Mouse (Mus musculus): ENCODE results near the gene Gm11273.
"Not testable (repeated sequence)": the region's sequence is repeated elsewhere in the genome, so short reads cannot be mapped to it uniquely, and the experiment has no call there.

Gm11273 gene

DNA sequence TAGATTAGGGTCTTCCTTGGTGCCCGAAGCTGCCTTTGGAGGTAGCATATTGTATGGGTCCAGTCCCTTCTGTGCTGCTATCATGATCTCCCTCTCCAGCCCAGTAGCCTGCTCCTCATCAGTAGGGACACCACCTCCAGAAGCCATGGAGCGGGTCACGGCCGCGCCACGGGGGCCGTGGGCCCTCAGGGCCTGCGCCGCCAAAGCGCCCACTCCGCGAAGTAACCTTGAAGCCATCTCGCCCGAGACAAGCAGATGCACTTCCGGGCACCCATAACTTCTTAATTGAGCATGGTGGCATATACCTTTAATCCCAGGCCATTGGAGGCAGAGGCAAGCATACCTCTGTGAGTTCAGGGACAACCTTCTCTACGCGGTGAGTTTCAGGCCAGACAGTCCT lies at the start of gene Gm11273:
Gene Gm11273, minus strand, starts transcription at position 237 of the 400 bp plus-strand sequence.
- DNase-seq, result not testable (repeated sequence)

DNA sequence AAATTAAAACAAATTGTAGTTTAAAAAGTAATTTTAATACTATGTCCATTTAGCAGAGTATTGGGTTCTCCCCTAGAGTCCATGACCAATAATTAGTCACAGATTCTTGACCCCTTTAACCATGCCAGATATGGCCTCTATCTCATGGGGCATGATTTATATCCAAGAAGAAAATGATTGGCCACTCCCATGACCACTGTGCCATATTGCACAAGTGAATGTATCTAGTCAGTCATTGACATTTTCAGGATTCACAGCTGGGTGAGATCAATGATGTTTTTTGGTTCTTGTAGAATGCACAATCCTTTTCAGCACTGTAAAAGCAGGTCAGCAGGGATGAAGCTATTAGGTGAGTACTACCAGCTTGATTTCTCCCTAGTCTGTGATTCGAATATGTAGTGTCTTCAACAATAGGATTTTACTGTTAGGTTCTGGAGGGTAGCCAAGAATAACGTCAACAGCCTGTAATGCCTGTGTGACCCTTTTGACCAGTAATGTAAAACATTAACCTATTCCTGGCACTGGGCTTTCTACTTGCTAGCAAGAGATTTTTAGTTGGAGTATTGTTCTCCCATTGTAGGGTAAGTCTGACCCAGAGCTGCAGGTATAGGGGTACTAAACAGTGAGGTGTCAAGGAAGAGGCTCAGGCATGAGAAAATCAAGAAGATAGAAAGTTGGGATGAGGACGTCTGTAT lies 49.3 kb upstream of the Gm11273 start:
- DNase-seq, result no peak

DNA sequence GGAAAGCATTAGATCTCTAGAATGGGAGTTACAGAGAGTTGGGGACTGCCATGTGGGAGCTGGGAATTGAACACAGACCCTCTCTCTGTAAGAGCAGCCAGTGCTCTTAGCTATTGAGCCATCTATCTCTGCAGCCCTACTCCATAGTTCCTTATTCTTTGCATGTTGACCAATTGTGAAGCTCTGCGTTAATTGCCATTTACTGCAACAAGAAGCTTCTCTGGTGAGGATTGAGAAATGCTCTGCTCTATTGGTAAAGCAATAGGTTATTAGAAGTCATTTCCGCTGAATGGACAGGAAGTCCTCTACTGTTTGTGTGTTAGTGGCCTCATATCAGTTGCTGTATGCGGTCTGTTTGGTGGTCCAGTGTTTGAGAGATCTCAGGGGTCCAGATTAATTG lies 48.3 kb upstream of the Gm11273 start:
- DNase-seq, result no peak

DNA sequence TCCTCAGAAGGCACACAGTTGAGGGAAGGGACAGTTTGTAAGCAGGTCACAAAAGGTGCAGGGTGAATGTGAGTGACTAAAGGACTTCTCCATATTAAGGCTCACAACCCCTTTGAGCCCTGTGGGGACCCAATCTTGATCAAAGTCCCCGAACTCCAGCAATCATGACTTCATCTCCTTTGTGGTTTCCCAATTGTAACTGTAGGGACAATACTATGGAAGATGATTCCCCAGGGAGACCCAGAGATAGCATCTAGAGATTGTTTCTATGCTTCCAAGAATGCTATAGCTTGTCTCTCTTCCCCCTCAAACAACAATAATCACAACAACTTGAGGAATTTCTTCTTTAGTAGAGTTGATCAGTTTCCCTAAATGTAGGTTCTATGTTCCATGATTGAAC lies 41.5 kb upstream of the Gm11273 start, which contains the start of gene Olfr1366:
Gene Olfr1366, minus strand, starts transcription at position 101 of the 400 bp plus-strand sequence.
- DNase-seq, result no peak

DNA sequence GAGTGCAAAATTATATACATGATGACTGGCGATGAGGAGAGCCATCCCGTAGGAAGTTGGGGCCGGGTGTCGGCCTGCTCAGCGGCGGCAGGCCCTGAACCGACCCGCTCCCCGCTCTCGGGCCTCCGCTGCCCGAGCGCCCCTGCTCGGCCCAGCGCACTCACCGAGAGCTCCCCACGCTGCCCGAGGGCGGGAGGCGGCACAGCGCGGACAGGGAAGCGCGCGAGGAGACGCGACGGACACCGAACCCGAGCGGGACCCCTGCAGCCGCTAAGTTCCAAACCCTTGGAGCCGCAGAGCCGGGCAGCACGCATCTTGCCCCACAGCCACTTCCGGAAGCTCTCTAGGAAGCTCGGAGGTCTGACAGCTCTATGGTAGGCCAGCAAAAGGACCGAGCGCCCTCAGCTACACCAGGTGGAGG lies 29.6 kb upstream of the Gm11273 start, which contains the start of gene Zkscan8:
Gene Zkscan8, minus strand, starts transcription at position 340 of the 421 bp plus-strand sequence.
- DNase-seq, result peak; percentile 99

DNA sequence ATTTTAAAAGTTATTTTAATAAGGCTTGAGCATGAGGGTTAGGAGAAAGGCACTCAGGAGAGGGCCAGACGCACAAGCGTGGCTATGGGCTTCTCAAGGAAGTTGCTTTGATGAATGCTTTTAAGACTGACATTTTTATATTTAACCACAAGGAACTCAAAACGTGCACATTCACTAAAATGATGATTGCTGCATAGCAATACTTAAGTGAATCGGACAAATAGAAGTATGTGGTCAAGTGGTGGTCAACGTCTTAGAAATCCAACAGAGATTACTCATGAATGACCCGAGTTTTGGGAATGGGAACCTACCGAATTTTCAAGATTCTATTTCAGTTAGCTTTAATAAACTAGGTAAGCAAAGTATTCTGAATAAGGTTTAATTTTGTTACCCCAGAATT lies 28.9 kb upstream of the Gm11273 start:
- no peak for DNase-seq

DNA sequence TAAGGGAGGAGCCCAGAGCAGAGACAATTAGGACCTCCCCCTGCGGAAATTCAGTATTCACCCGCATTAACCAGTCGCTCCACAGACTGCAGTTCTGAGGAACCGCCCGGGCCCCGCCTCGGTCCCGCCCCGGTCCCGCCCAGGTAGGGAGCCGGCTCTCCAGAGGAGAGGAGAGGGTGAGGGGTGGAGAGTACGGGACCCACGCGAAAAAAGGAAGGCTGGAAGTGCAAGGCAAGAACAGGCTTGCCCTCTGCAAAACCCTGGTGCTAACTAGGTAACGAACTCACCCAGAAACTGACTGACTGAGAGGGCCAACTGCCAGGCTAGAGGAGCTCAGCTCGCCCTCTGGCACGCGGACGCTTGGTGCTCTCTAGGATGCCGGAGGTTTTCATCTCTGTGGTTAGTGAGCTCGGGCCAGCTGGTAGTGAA lies 5.0 kb upstream of the Gm11273 start:
- DNase-seq, result peak; percentile 99

DNA sequence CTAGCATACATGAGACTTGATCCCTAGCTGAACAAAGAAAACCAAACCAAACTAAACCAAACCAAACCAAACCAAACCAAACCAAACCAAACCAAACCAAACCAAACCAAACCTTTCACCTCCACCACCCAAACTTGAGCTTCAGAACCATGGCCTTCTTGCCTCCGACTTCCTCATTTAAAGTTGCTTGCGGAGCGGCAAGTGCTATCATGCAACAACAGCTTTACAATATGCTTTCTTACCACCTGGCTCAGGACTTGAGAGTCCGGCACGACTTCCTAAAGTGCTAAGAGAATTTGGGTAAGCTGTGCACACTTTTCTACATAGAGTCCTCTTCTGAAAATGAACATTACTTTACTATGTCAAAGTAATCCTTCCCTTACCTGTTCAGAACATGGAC lies 1.1 kb upstream of the Gm11273 start:
- no peak for DNase-seq

DNA sequence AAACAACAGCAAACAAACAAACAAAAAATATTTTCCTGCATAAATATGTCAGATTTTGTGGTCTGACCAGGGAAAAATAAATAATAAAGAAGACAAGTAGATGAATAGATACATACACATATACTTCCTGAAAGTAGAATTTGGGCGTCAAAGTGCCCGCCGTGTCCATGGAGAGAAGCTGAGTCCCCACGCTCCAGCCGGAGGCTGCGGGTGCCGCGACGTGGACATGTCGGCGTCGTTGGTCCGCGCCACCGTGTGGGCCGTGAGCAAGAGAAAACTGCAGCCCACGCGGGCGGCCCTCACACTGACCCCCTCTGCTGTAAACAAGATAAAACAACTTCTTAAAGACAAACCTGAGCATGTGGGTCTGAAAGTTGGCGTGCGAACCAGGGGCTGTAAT lies 6.1 kb downstream of the Gm11273 start, which contains the start of gene AK157302:
Gene AK157302, plus strand, starts transcription at position 144 of the 400 bp plus-strand sequence.
- DNase-seq, result peak; percentile 89

DNA sequence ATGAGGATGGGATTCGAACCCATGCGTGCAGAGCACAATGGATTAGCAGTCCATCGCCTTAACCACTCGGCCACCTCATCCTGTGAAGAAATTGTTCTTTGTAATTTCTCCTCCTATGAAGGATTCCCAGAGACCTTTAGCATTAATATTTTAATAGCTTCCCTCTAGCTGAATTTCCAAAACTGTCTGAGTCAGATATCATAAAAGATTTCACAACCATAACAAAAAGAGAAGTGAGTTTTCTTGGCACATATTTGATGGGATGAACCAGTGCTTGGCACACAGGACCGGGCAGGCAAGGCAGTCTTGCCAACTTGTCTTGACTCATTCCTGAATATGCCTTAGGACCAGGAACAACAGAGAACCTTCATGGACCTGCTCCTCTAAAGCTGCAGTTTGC lies 8.4 kb downstream of the Gm11273 start:
- no peak for DNase-seq

DNA sequence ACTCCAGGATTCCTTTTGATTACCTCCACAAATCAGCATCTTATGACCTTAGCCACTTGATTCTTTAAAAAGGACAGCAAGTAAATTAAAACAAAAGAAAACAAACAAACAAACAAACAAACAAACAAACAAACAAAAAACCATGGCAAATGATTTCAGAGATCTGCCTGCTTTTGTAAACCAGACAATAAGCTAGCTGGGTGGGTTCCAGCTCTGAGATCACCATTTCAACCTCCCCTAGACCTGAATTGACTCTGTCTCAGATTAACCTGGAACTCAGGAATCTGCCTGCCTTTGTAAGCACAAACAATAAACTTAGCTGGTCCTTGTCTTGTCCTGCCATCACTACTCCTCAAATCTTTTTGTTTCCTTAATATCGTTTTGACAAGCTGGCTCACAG lies 14.3 kb downstream of the Gm11273 start:
- no peak for DNase-seq

DNA sequence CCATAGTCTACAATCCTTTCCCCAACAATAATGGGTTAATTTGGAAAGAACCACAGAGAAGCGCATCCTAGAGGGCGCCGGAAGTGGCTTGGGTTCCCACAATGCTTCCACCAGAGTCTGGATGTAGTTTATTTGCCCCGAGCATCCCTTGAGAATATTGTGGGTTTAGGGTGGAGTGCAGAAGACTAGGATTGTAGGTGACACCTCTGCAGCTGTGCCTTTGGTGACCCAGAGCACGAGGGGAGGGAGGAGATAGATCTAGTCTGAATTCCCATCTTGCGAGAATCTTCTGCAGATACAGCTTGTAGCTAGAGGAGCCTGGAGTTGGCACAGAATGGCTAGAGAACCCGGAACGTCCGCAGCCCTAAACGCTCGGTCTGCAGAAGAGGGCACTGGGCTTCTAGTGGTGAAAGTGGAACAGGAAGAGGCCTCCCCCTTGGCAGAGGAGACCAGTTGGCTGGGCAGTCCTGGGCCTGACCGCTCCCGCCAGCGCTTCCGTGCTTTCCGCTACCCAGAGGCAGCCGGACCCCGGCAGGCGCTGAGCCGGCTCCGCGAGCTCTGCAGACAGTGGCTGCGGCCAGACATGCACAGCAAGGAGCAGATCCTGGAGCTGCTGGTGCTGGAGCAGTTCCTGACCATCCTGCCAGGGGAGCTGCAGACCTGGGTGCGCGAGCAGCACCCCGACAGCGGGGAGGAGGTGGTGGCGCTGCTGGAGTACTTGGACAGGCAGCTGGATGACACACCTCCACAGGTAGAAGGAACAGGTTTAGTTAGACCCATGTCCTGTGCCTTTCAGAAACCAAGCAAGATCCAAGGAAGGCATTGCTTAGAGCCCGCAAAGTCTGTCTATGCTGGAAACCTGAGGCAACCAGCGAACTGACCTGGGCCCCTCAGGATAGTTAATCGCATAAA lies 22.2 kb downstream of the Gm11273 start, which contains the start of the genes Zkscan4 and Gm10065:
Gene Zkscan4, plus strand, starts transcription at position 149 of the 912 bp plus-strand sequence.
Gene Gm10065, minus strand, starts transcription at position 683 of the 912 bp plus-strand sequence.
- DNase-seq, result peak; percentile 96

DNA sequence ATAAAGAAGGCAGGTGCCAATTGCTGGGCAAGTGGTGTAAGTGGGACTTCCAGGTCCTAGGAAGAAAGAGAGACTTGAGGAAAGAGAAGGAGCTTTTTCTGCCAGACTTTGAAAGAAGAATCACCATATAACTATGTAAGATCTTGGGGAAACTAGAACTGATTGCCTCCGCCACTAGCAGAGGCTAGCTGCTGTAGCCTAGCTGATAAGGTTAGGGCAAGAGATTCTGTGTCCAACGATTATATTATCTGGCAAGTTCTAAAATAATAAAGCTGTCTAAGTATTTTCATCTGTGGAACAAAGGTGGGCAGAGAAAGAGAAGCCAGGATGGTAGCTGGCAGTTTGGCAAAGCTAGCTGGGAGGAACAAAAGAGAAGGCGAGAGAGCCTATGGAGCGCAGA lies 28.8 kb downstream of the Gm11273 start:
- DNase-seq, result peak; percentile 82

DNA sequence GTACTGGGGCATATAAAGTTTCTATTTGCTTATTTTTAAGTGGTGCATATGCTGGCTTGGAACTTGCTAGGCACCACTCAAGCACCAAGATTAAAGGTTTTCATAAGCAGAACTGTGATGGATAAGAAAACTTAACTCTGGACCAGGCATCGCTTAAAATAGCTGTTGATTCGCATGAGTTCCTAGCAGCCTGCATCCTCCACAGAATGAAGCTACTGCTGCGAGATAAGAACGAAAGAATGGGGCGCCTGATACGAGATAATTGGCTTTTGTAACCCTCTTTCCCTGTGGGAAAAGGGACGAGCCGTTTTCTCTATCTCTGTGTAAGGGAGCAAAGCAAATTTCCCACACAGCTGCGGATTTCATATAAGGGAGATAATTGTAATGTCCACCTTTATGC lies 32.1 kb downstream of the Gm11273 start:
- peak; percentile 52 for DNase-seq

DNA sequence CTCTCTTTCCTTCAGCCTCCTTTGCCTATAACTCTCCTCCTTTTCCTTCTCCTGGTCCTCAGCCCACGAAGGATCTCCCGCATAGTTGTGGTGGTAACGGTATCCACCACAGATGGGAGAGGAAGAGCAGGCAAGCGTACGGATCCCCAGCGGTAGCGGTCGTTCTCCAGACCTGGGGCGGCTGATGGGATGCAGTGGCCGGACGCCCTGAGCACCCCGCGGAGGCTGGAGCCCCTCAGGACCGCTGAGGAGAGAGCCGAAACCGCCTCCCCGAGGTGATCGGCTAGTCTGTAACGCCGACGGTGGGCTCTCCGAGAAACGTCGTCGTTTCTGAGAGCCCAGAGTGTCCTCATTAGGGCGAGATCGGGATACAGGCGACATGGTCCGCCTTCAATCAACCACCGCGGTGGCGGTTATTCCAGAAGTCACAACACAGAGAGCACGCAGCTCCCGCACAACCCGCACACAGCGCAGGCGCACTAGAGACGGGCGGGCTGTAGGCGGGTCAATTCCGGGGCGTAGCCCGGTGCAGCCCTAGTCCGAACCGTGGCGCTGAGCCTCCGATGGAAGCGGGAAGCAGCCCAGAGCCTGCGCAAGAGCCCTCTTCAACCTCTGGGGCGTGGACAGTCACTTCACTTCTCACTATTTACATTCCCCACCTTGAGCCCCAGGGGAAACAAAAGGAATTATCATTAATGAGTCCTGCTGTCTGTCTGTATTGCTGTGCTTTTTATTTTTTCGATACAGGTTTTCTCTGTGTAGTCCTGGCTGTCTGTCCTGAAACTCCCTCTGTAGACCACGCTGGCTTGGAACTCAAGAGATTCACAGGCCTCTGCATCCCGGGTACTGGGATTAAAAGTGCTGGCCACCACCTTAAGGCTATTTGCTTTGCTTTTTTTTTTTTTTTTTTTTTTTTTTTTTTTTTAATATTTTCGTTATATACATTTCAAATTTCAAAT lies 32.9 kb downstream of the Gm11273 start, which contains the start of gene Nkapl:
Gene Nkapl, minus strand, starts transcription at position 449 of the 959 bp plus-strand sequence.
- DNase-seq, result peak; percentile 99

DNA sequence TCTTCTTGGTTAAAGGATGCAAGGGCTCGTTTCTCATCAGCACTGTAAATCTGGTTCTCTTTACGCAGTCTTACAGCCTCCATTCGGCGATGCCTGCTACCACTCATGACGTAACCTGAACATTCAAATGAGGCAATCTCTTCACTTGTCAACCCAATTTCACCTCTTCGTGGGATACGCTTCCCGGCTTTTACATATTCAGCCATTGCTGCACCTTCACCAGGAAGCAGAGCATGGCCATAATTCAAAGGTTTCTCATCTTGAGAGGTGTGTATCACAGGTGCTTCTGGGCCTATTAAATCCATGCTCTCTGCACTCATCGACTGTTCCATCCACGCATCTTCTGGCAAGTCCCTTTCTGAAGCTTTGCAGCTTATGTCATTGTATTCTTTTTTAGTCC lies 33.9 kb downstream of the Gm11273 start:
- peak; percentile 63 for DNase-seq

DNA sequence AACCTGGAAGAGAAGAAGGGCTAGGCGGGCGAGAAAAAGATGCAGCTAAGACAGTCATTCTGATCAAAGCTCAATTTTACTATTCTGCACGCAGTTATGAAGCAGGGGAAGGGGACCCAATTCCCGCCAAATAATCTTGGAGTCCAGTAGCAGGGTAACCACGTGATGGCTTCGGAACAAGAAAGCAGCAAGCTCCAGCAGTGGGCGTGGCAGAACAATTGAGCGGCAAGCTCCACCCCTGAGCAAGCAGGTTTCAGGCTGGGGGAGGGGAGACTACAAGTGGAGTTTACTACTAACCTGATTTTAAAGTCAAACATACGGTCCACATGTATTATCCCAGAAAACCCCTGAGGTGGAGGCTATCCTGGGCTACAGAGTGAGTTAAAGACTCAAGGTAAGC lies 38.7 kb downstream of the Gm11273 start:
- DNase-seq, result peak; percentile 63

DNA sequence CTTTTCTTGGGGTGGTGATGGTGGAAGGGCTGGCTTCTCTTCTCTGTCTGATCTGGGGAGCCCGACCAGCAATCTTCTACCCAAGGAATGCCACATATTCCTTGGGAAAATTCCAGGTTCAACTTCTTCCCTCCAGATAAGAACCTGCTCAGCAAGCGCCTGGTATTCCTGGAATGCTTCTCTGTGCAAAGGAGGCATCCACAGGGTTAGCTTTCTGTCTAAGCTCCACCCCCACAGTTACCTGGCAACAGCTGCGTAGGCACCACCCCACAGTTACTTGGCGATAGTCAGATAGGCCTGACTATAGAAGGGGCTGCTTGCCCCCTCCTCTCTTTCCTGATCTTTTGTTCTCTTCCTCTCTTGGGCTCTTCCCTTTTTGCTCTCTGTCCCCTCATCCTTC lies 44.9 kb downstream of the Gm11273 start:
- DNase-seq, result peak; percentile 27

DNA sequence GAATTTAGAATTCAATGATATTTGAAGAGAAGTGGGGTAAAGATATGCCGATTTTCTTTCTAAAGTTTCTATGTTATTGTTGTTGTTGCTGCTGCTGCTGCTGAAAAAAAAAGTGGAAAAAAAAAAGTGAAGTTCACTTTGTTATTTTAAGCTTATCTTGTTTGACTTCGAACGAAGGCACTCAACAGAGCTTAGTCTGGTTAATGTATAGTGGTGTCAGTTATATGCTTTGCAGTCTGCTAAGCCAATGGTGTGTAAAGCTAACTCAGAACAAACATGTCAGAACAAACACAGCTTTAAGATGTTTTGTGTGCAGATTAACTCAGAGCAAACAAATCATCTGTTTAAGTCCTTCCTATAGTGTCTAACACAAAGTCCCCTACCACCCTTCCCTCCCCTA lies 47.1 kb downstream of the Gm11273 start:
- DNase-seq, result peak; percentile 21

DNA sequence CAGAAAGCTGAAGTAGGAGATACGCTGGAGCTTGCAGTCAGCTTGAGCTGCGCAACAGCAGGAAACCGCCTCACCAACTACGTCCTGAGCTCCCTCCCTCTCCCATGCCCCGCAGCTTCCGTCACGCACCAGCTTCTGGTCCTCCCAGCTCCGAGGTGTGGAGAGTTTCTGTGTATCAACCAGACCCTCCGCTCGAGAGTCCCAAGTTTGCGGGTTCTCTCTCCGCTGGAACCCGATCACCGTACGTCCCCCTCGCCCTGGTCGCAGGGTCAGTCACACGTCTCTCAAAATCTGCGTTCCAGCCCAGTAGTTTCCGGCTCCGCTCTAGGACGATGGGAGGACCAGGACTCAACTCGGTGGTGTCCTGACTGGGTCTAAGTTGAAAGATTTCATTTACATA lies 47.8 kb downstream of the Gm11273 start, which contains the start of gene Zscan26:
Gene Zscan26, minus strand, starts transcription at position 282 of the 400 bp plus-strand sequence.
- peak; percentile 99 for DNase-seq

DNA sequence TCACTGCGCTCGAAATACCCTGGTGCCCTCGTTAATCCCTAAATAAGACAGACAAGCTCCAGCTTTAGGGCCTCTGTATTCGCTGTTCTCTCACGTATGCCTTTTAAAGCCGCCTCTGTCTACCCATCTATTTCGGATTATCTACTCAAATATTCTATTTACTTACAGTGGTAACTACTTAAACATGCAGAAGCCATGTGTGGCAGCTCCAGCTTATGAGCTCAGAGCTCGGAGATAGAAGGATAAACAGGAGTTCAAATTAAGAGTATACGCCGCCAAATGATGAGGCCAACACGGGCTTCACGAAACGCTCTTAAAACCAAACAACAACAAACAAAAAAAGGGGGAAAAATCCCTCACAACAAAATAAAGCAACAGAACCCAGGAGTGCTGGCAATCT lies 48.2 kb downstream of the Gm11273 start:
- no peak for DNase-seq

Data from heart, adult 11 months (tissue).